Mouse (Mus musculus) brain, embryonic 14.5 days (tissue): Measurements from ENCODE around the gene Cldn5.

Source experiments
- CTCF ChIP-seq: fragments of 200-500 bp; IDR thresholded peaks from 2 replicates; pipeline ENCODE4 v1.5.1; 2012; ENCODE audit warnings: inconsistent platforms, mild to moderate bottlenecking, moderate library complexity, borderline replicate concordance; ENCODE audit not compliant: insufficient read depth, insufficient read length; ENCODE audit errors: extremely low read depth
- POLR2A ChIP-seq: fragments of 200-500 bp; IDR thresholded peaks from 2 replicates; pipeline ENCODE4 v1.6.1; 2012; ENCODE audit warnings: mild to moderate bottlenecking, inconsistent platforms, borderline replicate concordance; ENCODE audit not compliant: poor library complexity, insufficient read depth, insufficient read length, severe bottlenecking; ENCODE audit errors: extremely low read depth

DNA sequence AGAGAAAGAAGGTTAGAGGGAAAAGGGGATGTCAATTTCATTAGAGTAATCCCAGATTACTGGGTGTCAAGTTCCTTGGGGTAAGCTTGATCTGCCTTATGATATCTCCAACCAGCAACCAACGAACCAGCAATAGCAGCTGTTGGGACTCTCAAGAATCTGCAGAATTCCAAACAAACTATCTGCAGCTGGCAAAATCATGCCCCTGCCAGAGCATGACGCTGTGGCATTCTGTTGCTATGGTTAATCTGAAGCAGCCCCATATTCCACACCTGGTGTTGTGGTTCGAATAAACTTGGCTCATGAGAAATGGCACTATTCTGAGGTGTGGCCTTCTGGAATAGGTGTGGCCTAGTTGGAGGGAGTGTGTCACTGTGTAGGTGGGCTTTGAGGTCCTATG is 13.7 kb upstream of the Cldn5 start:
- TF ChIP-seq CTCF = no peak
- no peak for TF ChIP-seq POLR2A
